Mouse (Mus musculus) common myeloid progenitor, adult 5-6 weeks (primary cell): ENCODE data around the gene Poc1b. TPM values are rescaled to one million over a fixed set of nuclear protein-coding genes. Genes with fewer than 3 reads are reported as not detected.

ENCODE experiments used
- ATAC-seq: replicated peaks from 2 replicates; pipeline ENCODE4 v1.8.0; 2016; ENCODE audit warnings: low read depth, mild to moderate bottlenecking, moderate TSS enrichment, inconsistent platforms; ENCODE audit not compliant: poor library complexity, severe bottlenecking
- total RNA-seq: library from RNA; stranded (forward); fragments of 200-1000, 187-1606 nt; gene quantifications from 2 replicates; pipeline ENCODE4 v1.2.3, GENCODE M21; 2017

Poc1b gene
- total RNA-seq, 1 experiment from 2014 or later, result 20.3 TPM

DNA sequence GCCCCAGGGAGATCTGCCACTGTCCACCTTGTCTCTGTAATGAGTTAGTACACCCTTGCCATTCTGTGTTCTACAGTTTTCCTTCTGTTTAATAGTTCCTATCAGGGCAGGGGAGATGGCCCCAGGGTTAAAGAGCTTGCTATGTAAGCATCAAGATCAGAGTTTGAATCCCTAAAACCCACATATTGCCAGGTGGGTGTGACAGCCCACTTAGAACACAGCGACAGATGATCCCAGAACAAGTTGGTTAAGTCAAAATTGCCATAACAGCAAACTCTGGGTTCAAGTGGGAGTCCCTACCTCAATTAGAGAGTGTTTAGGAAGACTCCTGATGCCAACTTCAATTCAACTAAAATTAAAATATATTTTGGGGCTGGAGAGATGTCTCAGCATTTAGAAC lies 81.3 kb downstream of the Poc1b start:
- no peak for ATAC-seq

DNA sequence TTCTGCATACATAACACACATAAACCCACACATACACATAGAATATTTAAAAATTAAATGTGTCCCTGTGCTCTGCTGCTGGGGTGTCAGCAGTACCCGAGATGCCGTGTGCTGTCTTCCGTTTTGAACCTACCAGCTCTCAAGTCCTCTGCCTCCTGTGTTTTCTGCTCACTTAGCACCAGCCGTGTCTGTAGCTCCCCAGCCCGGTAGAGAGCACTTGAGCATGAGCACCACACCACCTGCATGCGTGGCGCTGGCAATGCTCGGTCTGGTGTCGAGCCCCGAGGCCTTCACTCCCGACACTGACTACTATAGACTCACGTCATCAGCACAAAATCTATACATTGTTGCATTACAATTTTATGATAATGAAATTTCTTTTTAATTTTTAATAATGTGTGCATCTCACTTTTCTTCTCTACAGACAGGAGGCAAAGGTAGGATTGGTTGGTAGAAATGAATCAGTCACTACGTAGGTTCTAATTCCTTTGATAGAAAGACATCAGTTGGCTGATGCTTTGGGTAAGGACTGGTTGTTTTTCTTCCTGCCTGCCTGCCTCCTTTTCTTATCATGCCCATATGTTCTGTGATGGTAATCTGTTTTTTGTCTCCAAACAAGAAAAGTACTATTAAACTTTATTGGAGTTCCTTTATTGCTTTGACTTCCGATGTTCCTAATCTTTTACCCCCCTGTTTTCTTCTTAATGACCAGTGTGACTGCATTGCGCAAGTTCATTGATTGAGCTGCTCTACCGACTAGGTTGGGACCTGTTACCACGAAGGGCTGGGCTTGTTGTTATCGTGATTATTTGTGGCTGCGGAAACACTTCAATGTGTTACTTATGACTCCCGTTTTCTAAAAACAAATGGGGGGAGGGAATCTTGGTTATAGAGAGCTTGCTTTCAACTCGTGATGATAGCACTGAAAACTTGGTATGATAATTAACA lies 82.1 kb downstream of the Poc1b start:
- ATAC-seq, result no peak

DNA sequence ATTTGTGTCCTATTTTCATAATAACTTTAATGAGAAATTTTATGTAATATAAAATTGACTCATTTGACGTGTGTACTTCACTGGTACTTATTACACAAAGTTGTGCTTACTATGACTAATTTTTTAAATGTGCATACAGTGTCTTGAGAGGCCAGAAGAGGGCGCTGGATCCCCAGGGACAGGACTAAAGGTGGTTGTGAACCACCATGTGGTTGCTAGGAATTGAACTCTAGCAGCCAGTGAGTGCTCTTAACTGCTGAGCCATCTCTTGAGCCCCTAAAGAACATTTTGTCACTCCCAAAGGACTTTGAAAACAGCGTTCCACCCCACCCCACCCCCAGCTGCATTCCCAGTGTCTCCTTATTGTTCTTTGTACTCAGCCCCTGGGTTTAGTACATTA lies 84.0 kb downstream of the Poc1b start:
- ATAC-seq, result peak; percentile 61

DNA sequence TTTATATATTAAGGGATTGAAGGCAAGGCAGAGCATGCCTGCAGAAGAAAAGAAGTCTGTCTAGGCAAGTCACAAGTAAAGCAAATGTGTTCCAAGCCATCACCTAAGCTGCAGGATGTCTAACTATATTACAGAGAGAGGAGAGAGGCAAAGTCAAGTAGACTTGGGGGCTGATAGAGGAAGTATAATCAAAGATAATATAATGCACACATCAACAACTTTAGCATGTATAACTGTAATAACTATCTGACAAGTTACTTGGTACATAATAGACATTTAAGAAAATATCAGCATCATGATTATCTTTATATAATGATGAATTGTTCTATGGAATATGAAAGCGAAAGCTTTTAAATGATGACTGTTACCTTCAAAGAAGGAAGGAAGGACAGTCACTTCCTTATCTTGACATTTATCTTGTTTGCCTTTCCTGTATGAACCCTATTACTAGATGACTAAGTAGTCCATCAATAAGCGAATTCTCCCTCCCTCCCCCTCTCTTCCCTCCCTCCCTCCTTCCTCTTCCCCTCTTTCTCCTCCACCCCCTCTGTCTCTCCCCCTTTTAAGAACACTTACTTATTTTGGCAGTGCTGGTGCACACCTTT lies 87.7 kb downstream of the Poc1b start:
- ATAC-seq, result peak; percentile 50

DNA sequence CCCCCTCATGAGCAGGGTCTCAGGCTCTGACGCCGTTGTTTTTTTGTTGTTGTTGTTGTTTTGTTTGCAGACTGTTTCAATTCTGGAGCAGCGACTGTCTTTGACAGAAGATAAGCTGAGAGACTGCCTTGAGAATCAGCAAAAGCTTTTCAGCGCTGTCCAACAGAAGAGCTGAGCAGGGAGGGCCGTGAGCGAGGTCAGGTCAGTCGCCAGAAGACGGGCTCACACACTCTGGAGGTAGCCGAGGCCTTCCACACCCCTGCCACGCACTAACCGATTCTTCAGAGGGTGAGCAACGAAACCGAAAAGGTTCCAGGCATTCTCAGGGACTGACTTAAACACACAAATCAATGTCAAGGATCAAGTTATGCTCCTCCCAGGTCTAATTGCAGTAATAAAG lies 89.7 kb downstream of the Poc1b start:
- ATAC-seq, result no peak

DNA sequence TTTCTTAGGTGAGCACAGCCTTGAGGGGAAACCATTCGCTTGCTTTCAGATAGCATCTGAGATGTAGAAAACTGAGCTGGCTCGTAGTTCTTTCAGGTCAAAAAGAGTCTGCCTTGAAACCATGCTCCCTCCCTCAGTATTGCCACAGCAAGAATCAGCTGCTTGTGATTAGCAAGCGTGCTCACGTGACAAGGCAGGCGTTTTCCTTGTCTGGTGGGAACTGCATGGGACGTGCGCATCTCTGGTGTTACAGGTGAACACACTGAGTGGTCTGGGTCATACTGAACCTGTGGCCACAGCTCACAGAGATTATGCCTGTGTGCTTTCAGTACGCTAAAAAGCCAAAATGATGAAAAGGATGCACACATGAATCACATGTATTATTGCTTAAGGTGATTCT lies 90.3 kb downstream of the Poc1b start:
- no peak for ATAC-seq

DNA sequence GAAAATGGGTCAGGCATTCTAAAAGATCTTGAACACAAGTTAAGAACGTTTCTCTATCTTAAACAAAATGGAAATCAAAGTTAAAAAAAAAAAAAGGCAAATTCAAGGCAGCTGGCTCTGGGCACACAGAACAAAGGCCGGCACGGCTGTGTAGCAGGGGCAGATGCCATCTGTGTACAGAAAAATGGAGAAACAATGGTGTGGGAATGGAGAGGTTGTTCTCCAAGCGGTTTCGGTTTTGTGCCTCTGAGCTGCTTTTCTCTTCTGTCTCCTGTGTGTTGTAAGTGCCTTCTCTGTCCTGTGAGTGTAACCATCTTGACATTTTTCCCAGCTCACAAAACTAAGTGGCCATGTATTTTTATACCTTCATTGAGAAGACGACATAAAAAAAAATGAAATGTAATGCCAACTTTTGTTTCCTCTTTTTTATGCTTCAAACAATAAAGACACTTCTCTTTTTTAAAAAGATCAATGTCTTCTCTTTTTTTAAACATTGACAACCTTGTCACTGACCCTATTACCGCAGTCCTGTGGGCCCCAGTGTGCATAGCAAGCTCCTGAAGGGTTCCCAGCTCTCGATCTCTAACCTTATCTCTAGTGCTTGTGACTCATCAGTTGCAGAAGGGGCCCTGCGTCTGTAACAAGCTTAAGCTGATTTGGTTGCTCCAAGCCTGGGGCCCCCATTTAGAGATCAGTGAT lies 90.9 kb downstream of the Poc1b start:
- peak; percentile 83 for ATAC-seq

DNA sequence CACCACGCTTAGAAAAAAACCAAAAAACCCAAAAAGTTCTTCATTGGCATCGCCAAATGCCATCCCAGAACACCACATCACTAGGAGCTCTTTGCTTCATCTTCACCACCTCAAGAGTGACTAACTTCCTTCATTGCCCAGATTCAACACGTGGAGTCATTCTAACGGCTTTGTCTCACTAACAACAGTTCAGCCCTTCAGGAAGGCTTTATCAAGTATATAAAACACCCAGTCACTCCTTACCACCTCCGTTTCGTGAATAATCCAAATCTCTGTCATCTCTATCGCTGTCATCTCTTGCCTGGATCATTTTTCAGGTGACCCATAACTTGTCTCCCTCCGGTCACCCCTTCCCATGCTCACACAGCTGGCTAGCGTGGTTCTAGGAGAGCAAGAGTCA lies 92.1 kb downstream of the Poc1b start:
- ATAC-seq, result no peak

DNA sequence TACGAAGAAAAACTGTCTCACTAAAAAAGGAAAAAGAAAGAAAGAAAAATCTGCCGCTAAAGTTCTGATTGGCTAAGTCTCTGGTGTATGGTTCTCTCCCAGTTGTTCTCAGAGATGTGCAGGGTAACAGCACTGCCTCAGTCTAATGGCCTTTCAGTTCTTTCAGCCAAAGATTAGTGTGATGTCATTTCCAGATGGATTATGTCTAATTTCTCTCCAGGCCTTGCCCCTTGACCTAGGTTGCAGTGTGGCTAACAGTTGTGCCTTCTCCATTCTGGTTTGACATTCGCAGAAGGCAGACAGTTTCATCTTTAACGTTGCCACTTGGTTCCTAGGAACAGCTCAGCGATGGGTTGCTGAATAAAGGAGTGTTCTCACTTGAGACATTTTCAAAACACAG lies 94.1 kb downstream of the Poc1b start:
- ATAC-seq, result no peak

DNA sequence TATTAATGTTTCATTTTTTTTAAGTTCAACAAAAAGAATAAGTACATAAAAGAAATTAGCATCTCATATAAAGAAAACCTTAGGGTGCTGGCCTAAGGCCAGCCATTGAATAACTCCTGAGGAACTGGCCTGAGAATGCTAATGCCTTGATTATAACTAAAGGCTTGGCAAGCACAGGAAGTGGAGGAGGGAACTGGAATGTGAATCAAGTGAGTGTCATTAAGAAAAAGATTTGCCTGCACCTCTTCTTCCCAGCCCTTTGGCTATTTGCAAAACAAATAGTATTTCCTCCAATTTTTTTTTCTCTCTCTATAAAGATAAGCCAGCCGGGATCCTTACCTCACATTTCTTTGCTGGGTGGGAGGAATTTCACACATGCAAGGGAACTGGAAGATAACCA lies 95.0 kb downstream of the Poc1b start:
- ATAC-seq, result no peak

DNA sequence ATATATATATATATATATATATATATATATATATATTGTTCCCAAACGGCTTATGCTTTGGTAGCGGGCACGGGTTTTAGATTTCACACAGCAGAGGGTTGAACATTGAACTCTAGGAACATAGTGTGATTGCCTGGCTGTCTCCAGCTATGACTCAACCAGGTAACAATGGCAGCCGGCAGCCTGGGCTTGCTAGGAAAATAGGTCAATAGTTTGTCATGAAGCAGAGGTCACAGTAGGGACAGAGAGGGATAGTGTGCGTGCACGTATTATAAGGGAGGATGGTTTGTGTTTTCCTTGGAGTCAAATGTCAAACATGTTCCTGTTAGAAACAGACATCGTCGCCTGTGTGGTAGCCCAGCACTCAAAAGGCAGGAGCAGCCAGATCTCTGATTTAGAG lies 95.5 kb downstream of the Poc1b start:
- no peak for ATAC-seq

DNA sequence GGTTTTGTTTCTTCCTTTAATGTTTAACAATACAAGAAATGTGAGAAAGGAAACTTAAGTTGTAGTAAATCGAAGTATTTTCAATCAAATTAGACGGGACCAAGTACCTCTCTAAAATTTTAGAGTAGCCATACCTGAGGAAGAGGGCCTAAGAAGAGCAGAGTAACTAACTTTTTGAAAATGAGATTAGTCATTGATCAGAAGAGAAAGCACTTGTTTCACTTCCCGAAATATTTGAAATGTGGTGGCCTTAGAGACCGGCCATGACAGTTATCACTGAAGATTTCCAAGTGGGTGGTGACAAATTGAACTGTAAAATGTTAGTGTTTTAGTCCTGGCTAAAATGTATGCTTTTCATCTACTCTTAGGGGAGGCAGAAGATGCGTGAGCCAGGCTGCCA lies 96.3 kb downstream of the Poc1b start:
- ATAC-seq, result peak; percentile 12; the same call in 1 of the 2 replicates

DNA sequence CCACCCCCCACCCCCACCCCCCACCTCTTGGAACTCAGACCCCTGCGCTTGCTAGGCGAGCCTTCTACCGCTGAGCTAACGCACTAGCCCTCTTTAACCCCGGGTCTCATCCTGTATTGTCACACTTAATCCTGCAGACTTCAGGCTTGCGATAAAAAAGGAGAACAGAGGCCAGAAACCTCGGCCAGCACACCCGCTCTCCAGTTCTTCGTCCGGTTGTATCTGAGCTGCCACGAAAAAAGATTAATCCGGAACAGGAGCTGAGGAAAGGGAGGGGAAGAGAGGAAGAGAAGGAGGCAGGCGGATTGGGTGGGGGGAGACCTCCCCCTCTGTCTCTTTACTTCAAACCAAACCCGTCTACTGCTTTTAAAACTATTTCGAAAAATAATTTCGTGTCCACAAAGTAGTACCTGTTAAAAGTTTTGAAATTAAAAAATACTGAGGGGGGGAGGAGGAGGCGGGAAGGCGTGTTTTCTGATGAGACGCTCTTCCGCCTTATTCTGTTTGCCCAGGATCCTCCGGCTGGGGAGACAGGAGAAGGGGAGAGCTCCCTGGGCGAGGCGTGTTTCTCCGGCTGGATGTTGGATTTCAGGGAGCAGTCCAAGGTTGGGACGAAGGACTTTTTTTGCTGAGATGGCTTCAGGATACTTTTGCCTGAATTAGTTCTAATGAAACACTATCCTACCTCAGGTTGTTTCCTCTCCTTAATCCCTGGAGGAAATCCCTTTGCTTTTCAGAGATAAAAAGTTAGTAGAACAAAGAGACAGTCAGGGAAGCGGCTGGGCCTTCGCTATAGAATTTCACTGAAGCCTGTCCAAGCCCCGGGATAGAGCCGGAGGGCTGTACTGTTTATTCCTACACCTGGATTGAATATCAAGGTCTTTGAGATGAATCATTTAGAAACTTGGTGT lies 97.0 kb downstream of the Poc1b start:
- ATAC-seq, result peak; percentile 55

DNA sequence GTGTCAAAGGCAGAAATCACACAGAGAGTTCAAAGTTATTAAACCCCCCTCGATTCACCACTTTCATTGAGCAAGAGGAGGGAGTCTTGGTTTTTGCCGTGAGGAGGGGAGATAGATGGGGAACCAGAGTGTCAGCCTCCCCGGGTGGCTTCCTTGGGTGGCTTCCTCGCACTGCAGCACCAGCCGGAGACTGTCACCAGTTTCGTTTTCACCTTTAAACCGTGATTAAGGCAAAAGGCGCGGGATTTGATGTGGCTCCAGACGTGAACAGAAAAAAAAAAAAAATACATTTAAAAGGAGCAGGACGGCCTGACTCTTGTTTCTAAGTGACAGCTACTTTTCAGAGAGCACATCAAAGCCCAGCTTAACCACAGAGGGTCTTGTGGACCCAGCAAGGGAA lies 97.7 kb downstream of the Poc1b start:
- ATAC-seq, result peak; percentile 92

DNA sequence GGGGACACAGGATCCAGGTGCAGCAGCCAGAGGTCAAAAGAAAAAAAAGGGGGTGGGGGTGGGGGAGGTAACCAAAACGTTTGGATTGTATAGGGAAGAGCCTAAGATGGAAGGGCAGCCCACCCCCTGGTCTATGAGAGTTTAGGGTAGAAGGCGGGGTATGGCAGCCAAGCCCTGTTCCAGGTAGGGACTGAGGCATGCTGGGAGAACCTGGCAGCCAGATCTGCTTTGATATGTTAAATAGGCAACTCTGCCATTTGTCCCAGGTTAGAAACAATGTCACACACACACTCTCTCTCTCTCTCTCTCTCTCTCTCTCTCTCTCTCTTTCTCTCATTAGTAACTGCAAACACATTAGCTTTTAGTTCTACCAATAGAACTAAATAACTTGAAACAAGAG lies 100.3 kb downstream of the Poc1b start:
- no peak for ATAC-seq

DNA sequence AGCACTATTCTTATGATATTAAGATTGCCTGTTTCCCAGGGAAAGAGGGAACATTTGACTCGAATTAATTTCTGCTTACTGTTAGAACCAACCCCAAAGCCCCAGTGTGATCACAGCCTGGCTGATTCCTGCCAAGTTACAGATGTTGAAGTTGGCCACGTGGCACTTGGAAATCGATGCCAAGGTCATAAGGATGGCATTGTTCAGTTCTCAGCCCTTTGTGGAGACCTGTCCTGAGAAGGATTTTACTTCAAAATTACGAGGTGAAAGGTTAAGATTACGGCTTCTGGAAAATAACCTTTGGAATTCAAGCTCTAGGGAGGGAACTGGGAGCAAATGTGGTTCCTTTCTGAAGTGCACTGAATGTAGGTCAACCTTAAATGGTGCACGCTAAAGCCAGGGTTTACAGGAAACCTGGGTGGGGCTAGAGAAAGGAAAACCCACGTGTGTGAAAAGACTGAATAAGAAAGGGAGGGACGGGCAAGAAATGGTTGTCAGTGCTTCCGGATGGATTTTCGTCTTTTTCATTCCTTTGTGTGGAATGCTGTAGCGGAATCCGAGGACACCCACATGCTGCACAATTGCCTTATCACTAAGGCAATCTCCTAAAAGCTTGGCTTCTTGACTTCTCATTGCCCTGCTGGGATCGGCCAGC lies 102.4 kb downstream of the Poc1b start:
- ATAC-seq, result no peak

DNA sequence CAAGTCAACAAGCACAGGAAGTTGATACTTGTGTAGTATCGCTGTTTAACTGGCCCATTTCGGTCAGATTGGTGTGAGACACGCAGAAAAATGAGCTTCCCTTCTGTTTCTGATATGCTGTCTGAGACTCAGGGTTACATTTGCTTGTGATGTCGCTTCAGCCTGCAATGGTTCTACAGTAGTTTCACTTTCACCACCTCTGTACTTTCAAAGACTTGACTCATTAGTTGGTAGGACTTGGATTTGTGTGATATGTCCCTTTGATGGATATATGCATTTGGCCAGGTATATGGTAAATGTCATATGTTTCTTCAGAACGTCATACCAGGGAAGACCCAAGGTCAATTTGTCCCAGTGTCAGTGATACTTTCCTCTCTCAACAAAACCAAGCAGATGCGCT lies 104.2 kb downstream of the Poc1b start:
- ATAC-seq, result no peak

DNA sequence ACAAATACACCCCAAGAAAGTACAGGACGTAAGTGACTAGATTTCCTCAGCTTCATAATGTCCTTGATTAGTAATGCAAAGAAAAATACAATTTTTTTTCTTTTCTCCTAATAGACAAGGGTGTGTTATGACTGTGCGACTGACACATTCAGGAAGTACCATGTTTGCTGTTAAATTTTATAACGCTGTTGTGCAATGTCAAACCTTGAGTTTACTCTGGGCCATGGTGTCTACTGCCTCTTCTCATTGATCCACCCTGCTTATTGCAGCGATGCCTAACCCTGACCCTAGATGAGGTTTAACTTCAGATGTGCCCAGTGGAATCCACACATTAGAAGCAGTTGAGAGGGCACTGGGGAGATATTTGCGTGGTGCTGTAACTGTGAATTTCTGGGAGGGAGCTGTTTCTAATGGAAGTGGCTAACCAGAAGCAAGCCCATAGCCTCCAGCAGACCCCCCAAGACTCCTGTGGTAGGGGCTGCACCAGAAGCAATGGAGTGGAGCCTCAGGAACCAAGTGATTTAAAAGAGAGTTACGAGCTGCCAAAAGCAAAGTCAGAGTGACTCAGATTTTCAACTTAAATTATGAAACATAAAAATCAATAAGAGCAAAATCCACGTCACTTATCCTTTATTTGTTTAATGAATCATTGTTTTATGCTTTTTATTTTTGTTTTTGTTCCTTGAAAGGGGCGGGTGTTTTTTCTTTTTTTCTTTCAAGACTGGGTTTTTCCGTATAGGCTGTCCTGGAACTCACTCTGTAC lies 104.8 kb downstream of the Poc1b start:
- ATAC-seq, result peak; percentile 83
